Mouse (Mus musculus) forebrain, embryonic 15.5 days (tissue): ENCODE results near the gene Meltf. TPM values are rescaled to one million over a fixed set of nuclear protein-coding genes. Genes with fewer than 3 reads are reported as not detected.
"Not testable (repeated sequence)": the region's sequence is repeated elsewhere in the genome, so short reads cannot be mapped to it uniquely, and the experiment has no call there.

Experiments
- ATAC-seq: fragments of 200-750 bp; cut with Nextera tagmentation; replicated peaks from 2 replicates; pipeline ENCODE4 v1.8.0; 2017; ENCODE audit warnings: mild to moderate bottlenecking, moderate TSS enrichment, moderate library complexity
- H3K27ac ChIP-seq: fragments of 300-500 bp; sonication (generic); replicated peaks from 2 replicates; pipeline ENCODE4 v1.5.1; 2015; ENCODE audit warnings: mild to moderate bottlenecking, inconsistent platforms
- H3K27me3 ChIP-seq: fragments of 300-500 bp; sonication (generic); 2 replicates; pipeline ENCODE4 v1.6.1; 2015; ENCODE audit warnings: inconsistent platforms
- H3K36me3 ChIP-seq: fragments of 300-500 bp; sonication (generic); 2 replicates; pipeline ENCODE4 v1.6.1; 2015; ENCODE audit warnings: mild to moderate bottlenecking, inconsistent platforms
- H3K4me1 ChIP-seq: fragments of 300-500 bp; sonication (generic); 2 replicates; pipeline ENCODE4 v1.6.1; 2015; ENCODE audit warnings: inconsistent platforms
- H3K4me2 ChIP-seq: fragments of 300-500 bp; sonication (generic); replicated peaks from 2 replicates; pipeline ENCODE4 v1.6.1; 2015; ENCODE audit warnings: mild to moderate bottlenecking, inconsistent platforms
- H3K4me3 ChIP-seq: fragments of 300-500 bp; sonication (generic); 2 replicates; pipeline ENCODE4 v1.5.1; 2015; ENCODE audit warnings: mild to moderate bottlenecking, inconsistent platforms
- H3K9ac ChIP-seq: fragments of 300-500 bp; sonication (generic); replicated peaks from 2 replicates; pipeline ENCODE4 v1.6.1; 2015; ENCODE audit warnings: mild to moderate bottlenecking, inconsistent platforms
- H3K9me3 ChIP-seq: fragments of 300-500 bp; sonication (generic); 2 replicates; pipeline ENCODE4 v1.6.1; 2016; ENCODE audit warnings: inconsistent platforms
- WGBS: fragments of 180-500 bp; shearing (Covaris S2); methylation state at CpG from one replicate; pipeline ENCODE4 v1.1.7; 2015; ENCODE audit warnings: mixed read lengths; 5-methylcytosine and 5-hydroxymethylcytosine counted together
- polyA plus RNA-seq: library from polyadenylated mRNA; unstranded; fragments of >200 nt; fragmentation: Nextera tagmentation; extraction: Ambion mirVana; gene quantifications from 2 replicates; pipeline ENCODE4 v1.2.1, GENCODE M21; 2015

Gene Meltf
- polyA plus RNA-seq, 1 experiment from 2014 or later: 0.13 TPM

GRCm38 (mm10) chr16:31938856-31939255 is 60.2 kb downstream of the Meltf start:
- Histone ChIP-seq H3K27me3 (0 out of 2 replicates have a peak, but pooled peaks cover 7% of the 10 kb centered on the region), H3K27ac (no peak overlapping the region), H3K4me2 (no peak overlapping the region), H3K36me3 (no peaks in the 10 kb centered on the region), H3K9ac (no peak overlapping the region), H3K4me3 (no peak overlapping the region), H3K4me1 (peaks cover 19% of the 10 kb centered on the region), H3K9me3 (no peaks in the 10 kb centered on the region)
- ATAC-seq: no peak
- WGBS: 74% methylated on average over 6 of the region's 6 CpGs

- H3K4me1 ChIP-seq: peaks cover 12% of the 10 kb centered on the region
- no peak overlapping the region for H3K9ac ChIP-seq
- WGBS: 67% methylated on average over 2 of the region's 2 CpGs
- H3K36me3 ChIP-seq: no peaks in the 10 kb centered on the region
- H3K4me2 ChIP-seq: no peak overlapping the region
- no peak overlapping the region for H3K4me3 ChIP-seq
- H3K27me3 ChIP-seq: 0 out of 2 replicates have a peak, but pooled peaks cover 7% of the 10 kb centered on the region
- ATAC-seq: no peak
- no peaks in the 10 kb centered on the region for H3K9me3 ChIP-seq
- no peak overlapping the region for H3K27ac ChIP-seq
Measured at GRCm38 (mm10) chr16:31940586-31940985, 62.0 kb downstream of the Meltf start.

GRCm38 (mm10) chr16:31943980-31944379 is 65.4 kb downstream of the Meltf start:
- no peaks in the 10 kb centered on the region for H3K9me3 ChIP-seq
- H3K27me3 ChIP-seq: no peaks in the 10 kb centered on the region
- H3K4me2 ChIP-seq: no peak overlapping the region
- H3K9ac ChIP-seq: no peak overlapping the region
- H3K4me3 ChIP-seq: no peak overlapping the region
- 2% methylated on average over 10 of the region's 10 CpGs for WGBS
- H3K36me3 ChIP-seq: no peaks in the 10 kb centered on the region
- ATAC-seq: 0 out of 2 replicates have a peak, but pooled peaks have one; percentile 7
- no peak overlapping the region for H3K27ac ChIP-seq
- peaks cover 34% of the 10 kb centered on the region for H3K4me1 ChIP-seq

GRCm38 (mm10) chr16:31944698-31945255 is 66.2 kb downstream of the Meltf start:
- no peak for ATAC-seq
- H3K27ac ChIP-seq: no peak overlapping the region
- no peaks in the 10 kb centered on the region for H3K9me3 ChIP-seq
- no peaks in the 10 kb centered on the region for H3K27me3 ChIP-seq
- no peak overlapping the region for H3K4me2 ChIP-seq
- peaks cover 42% of the 10 kb centered on the region for H3K4me1 ChIP-seq
- H3K4me3 ChIP-seq: no peak overlapping the region
- H3K9ac ChIP-seq: no peak overlapping the region
- WGBS: 84% methylated on average over 12 of the region's 12 CpGs
- no peaks in the 10 kb centered on the region for H3K36me3 ChIP-seq

- Histone ChIP-seq H3K27me3 (no peaks in the 10 kb centered on the region), H3K4me3 (no peak overlapping the region), H3K4me1 (peaks cover 42% of the 10 kb centered on the region), H3K9me3 (no peaks in the 10 kb centered on the region), H3K4me2 (no peak overlapping the region), H3K9ac (no peak overlapping the region), H3K36me3 (no peaks in the 10 kb centered on the region), H3K27ac (no peak overlapping the region)
- 92% methylated on average over 6 of the region's 6 CpGs for WGBS
- ATAC-seq: no peak
Measured at GRCm38 (mm10) chr16:31945372-31945771, 66.8 kb downstream of the Meltf start.

GRCm38 (mm10) chr16:31945986-31946385 is 67.4 kb downstream of the Meltf start:
- WGBS: 94% methylated on average over 6 of the region's 6 CpGs
- Histone ChIP-seq H3K4me1 (peaks cover 42% of the 10 kb centered on the region), H3K4me2 (peak overlapping the region; percentile 81; the same call in 1 of the 2 replicates)
- not testable (repeated sequence) for H3K27me3 ChIP-seq, H3K27ac ChIP-seq, H3K36me3 ChIP-seq, H3K9me3 ChIP-seq, H3K4me3 ChIP-seq, ATAC-seq, H3K9ac ChIP-seq

GRCm38 (mm10) chr16:31947333-31947732 is 68.7 kb downstream of the Meltf start:
- WGBS: 35% methylated on average over 8 of the region's 8 CpGs
- ATAC-seq: no peak
- Histone ChIP-seq H3K9me3 (no peaks in the 10 kb centered on the region), H3K4me3 (peak overlapping the region; percentile 80), H3K27me3 (no peaks in the 10 kb centered on the region), H3K27ac (peak overlapping the region; percentile 90; the same call in 1 of the 2 replicates), H3K4me2 (peak overlapping the region; percentile 81), H3K4me1 (peaks cover 42% of the 10 kb centered on the region), H3K9ac (peak overlapping the region; percentile 77), H3K36me3 (peaks cover 6% of the 10 kb centered on the region; the same call in 1 of the 2 replicates)

GRCm38 (mm10) chr16:31947901-31948316 is 69.3 kb downstream of the Meltf start:
- under 1% methylated on average over 38 of the region's 38 CpGs for WGBS
- peak overlapping the region; percentile 81 for H3K4me2 ChIP-seq
- peak overlapping the region; percentile 77 for H3K9ac ChIP-seq
- peak; percentile 65 for ATAC-seq
- H3K27me3 ChIP-seq: no peaks in the 10 kb centered on the region
- H3K27ac ChIP-seq: peak overlapping the region; percentile 90
- peaks cover 42% of the 10 kb centered on the region for H3K4me1 ChIP-seq
- H3K36me3 ChIP-seq: peaks cover 6% of the 10 kb centered on the region; the same call in 1 of the 2 replicates
- peak overlapping the region; percentile 80 for H3K4me3 ChIP-seq
- H3K9me3 ChIP-seq: no peaks in the 10 kb centered on the region

- Histone ChIP-seq H3K4me2 (peak within 1 kb of the TSS; percentile 81), H3K9me3 (no peaks in the 10 kb centered on the region), H3K27ac (peak within 1 kb of the TSS; percentile 90), H3K27me3 (no peaks in the 10 kb centered on the region), H3K4me1 (peaks cover 42% of the 10 kb centered on the region), H3K4me3 (peak within 1 kb of the TSS; percentile 80), H3K9ac (peak within 1 kb of the TSS; percentile 77), H3K36me3 (peaks cover 6% of the 10 kb centered on the region; the same call in 1 of the 2 replicates)
- peak; percentile 94 for ATAC-seq
- WGBS: under 1% methylated on average over 50 of the region's 55 CpGs
Measured at GRCm38 (mm10) chr16:31948345-31948774, 69.8 kb downstream of the Meltf start, which contains the start of the genes 0610012G03Rik and Ncbp2. 0610012G03Rik (minus strand) TSS chr16:31948494. Ncbp2 (plus strand) TSS chr16:31948513.

Other genes with a start within 250 kb of the Meltf start
- 17.7 and 20.9 TPM in 2 replicates for gene Dlg1, start 215.4 kb upstream of the Meltf start, polyA plus RNA-seq
- 2.1 and 2.9 TPM in 2 replicates for gene Pigz, start 55.0 kb downstream of the Meltf start, polyA plus RNA-seq
- 106 and 113 TPM in 2 replicates for gene 0610012G03Rik, start 69.7 kb downstream of the Meltf start, polyA plus RNA-seq
- gene Ncbp2, start 69.7 kb downstream of the Meltf start, polyA plus RNA-seq: 115 and 116 TPM in 2 replicates
- 17.2 and 18.4 TPM in 2 replicates for gene Senp5, start 124.5 kb downstream of the Meltf start, polyA plus RNA-seq
- gene Pak2, start 200.5 kb downstream of the Meltf start, polyA plus RNA-seq: 45.4 and 46.1 TPM in 2 replicates
- 130 TPM in 2 replicates for gene Pigx, start 220.9 kb downstream of the Meltf start, polyA plus RNA-seq
- gene Cep19, start 221.0 kb downstream of the Meltf start, polyA plus RNA-seq: 41.7 and 45.7 TPM in 2 replicates